Mouse (Mus musculus) megakaryocyte, embryonic 14.5 days (primary cell): ENCODE measurements at regions not wholly inside any gene's neighbourhood (a gene's known extent, or its start where the extent isn't known, plus 50 kb on each side); places are given as distances from the start of the nearest gene placed in this dataset.

Source experiments
- H3K27me3 ChIP-seq: replicated peaks from 2 replicates; pipeline ENCODE3; 2012; ENCODE audit warnings: inconsistent platforms
- H3K36me3 ChIP-seq: replicated peaks from 2 replicates; pipeline ENCODE3; 2012; ENCODE audit warnings: low read length, inconsistent platforms, mixed read lengths
- H3K4me1 ChIP-seq: 2 replicates; pipeline ENCODE4 v1.6.1; 2012; ENCODE audit warnings: inconsistent platforms
- H3K4me3 ChIP-seq: replicated peaks from 2 replicates; pipeline ENCODE3; 2012; ENCODE audit warnings: moderate library complexity, mild to moderate bottlenecking, inconsistent platforms
- H3K9me3 ChIP-seq: 2 replicates; pipeline ENCODE4 v1.6.1; 2012; ENCODE audit warnings: inconsistent platforms
- FLI1 ChIP-seq: IDR thresholded peaks from 2 replicates; pipeline ENCODE4 v1.6.1; 2012; ENCODE audit warnings: low read length, inconsistent platforms, mixed read lengths
- GATA1 ChIP-seq: IDR thresholded peaks from 3 replicates; pipeline ENCODE4 v1.6.1; 2012; ENCODE audit warnings: mixed read lengths, low read length, inconsistent platforms, borderline replicate concordance

- no peaks in the 10 kb centered on the region for H3K27me3 ChIP-seq
- no peaks in the 10 kb centered on the region for H3K4me1 ChIP-seq
- H3K4me3 ChIP-seq: no peak overlapping the region
- no peaks in the 10 kb centered on the region for H3K36me3 ChIP-seq
- no peak for TF ChIP-seq GATA1
- no peak for TF ChIP-seq FLI1
- peaks cover 14% of the 10 kb centered on the region for H3K9me3 ChIP-seq
These were observed 366.5 kb downstream of the Epm2a start for GRCm38 (mm10) chr10:11709742-11710141.

- no peaks in the 10 kb centered on the region for H3K27me3 ChIP-seq
- peaks cover 14% of the 10 kb centered on the region for H3K9me3 ChIP-seq
- no peaks in the 10 kb centered on the region for H3K4me1 ChIP-seq
- TF ChIP-seq FLI1 (no peak), GATA1 (no peak)
- no peaks in the 10 kb centered on the region for H3K36me3 ChIP-seq
- no peak overlapping the region for H3K4me3 ChIP-seq
These were observed 381.6 kb downstream of the Epm2a start for GRCm38 (mm10) chr10:11724775-11725174.

GRCm38 (mm10) chr10:11729536-11729935 lies 386.3 kb downstream of the Epm2a start:
- Histone ChIP-seq H3K9me3 (peaks cover 10% of the 10 kb centered on the region), H3K27me3 (no peaks in the 10 kb centered on the region), H3K36me3 (no peaks in the 10 kb centered on the region), H3K4me3 (no peak overlapping the region), H3K4me1 (no peaks in the 10 kb centered on the region)
- TF ChIP-seq GATA1 (no peak), FLI1 (no peak)

- no peaks in the 10 kb centered on the region for H3K27me3 ChIP-seq
- H3K4me3 ChIP-seq: no peak overlapping the region
- no peaks in the 10 kb centered on the region for H3K36me3 ChIP-seq
- H3K4me1 ChIP-seq: no peaks in the 10 kb centered on the region
- TF ChIP-seq GATA1 (no peak), FLI1 (no peak)
- H3K9me3 ChIP-seq: peaks cover 9% of the 10 kb centered on the region; the same call in 1 of the 2 replicates
These were observed 396.6 kb downstream of the Epm2a start for GRCm38 (mm10) chr10:11739574-11740368.

- Histone ChIP-seq H3K4me3 (no peak overlapping the region), H3K9me3 (no peaks in the 10 kb centered on the region)
- TF ChIP-seq FLI1: no peak
- TF ChIP-seq GATA1: no peak
These were observed 402.4 kb downstream of the Epm2a start for GRCm38 (mm10) chr10:11745587-11745986.

GRCm38 (mm10) chr10:11746959-11747358 lies 403.8 kb downstream of the Epm2a start:
- no peaks in the 10 kb centered on the region for H3K27me3 ChIP-seq
- TF ChIP-seq FLI1 (no peak), GATA1 (no peak)
- no peaks in the 10 kb centered on the region for H3K4me1 ChIP-seq
- H3K36me3 ChIP-seq: no peaks in the 10 kb centered on the region
- H3K9me3 ChIP-seq: no peaks in the 10 kb centered on the region
- no peak overlapping the region for H3K4me3 ChIP-seq

More at GRCm38 (mm10) chr10:11745587-11745986, 402.4 kb downstream of the Epm2a start:
- Histone ChIP-seq H3K27me3 (no peaks in the 10 kb centered on the region), H3K36me3 (no peaks in the 10 kb centered on the region), H3K4me1 (no peaks in the 10 kb centered on the region)

GRCm38 (mm10) chr10:11755105-11755730 lies 412.0 kb downstream of the Epm2a start:
- TF ChIP-seq FLI1: no peak
- no peak for TF ChIP-seq GATA1
- peaks cover 8% of the 10 kb centered on the region for H3K9me3 ChIP-seq

GRCm38 (mm10) chr10:11777894-11778293 lies 434.7 kb downstream of the Epm2a start:
- no peaks in the 10 kb centered on the region for H3K27me3 ChIP-seq
- H3K4me1 ChIP-seq: no peaks in the 10 kb centered on the region
- H3K4me3 ChIP-seq: no peak overlapping the region
- no peaks in the 10 kb centered on the region for H3K36me3 ChIP-seq
- no peak for TF ChIP-seq GATA1
- TF ChIP-seq FLI1: no peak
- peaks cover 17% of the 10 kb centered on the region; the same call in 1 of the 2 replicates for H3K9me3 ChIP-seq

More at GRCm38 (mm10) chr10:11755105-11755730, 412.0 kb downstream of the Epm2a start:
- no peak overlapping the region for H3K4me3 ChIP-seq
- H3K36me3 ChIP-seq: no peaks in the 10 kb centered on the region
- H3K4me1 ChIP-seq: no peaks in the 10 kb centered on the region
- no peaks in the 10 kb centered on the region for H3K27me3 ChIP-seq

- H3K27me3 ChIP-seq: no peaks in the 10 kb centered on the region
- H3K4me3 ChIP-seq: no peak overlapping the region
- no peaks in the 10 kb centered on the region for H3K36me3 ChIP-seq
- H3K9me3 ChIP-seq: peaks cover 12% of the 10 kb centered on the region; the same call in 1 of the 2 replicates
- TF ChIP-seq GATA1 (no peak), FLI1 (no peak)
- no peaks in the 10 kb centered on the region for H3K4me1 ChIP-seq
These were observed 437.1 kb downstream of the Epm2a start for GRCm38 (mm10) chr10:11780302-11780701.

GRCm38 (mm10) chr10:11787240-11787639 lies 444.0 kb downstream of the Epm2a start:
- Histone ChIP-seq H3K4me3 (no peak overlapping the region), H3K4me1 (no peaks in the 10 kb centered on the region), H3K9me3 (no peaks in the 10 kb centered on the region), H3K27me3 (no peaks in the 10 kb centered on the region), H3K36me3 (no peaks in the 10 kb centered on the region)
- no peak for TF ChIP-seq FLI1
- TF ChIP-seq GATA1: no peak
